Mouse (Mus musculus): Measurements from ENCODE around the gene 2310022A10Rik.

2310022A10Rik gene

GRCm38 (mm10) chr7:27552931-27553513, at the start of gene 2310022A10Rik, which contains the start of gene Pld3:
Gene 2310022A10Rik (plus strand): TSS chr7:27553233.
Gene Pld3 (minus strand): TSS chr7:27553218.
- peak; percentile 99 for DNase-seq

GRCm38 (mm10) chr7:27506765-27507370, 46.2 kb upstream of the 2310022A10Rik start:
- DNase-seq, result no peak

- peak; percentile 94 for DNase-seq
These were observed 45.1 kb upstream of the 2310022A10Rik start for GRCm38 (mm10) chr7:27507711-27508647.

GRCm38 (mm10) chr7:27508648-27509005, 44.4 kb upstream of the 2310022A10Rik start:
- peak; percentile 68 for DNase-seq

- DNase-seq, result no peak
These were observed 42.2 kb upstream of the 2310022A10Rik start for GRCm38 (mm10) chr7:27510809-27511208.

DNA sequence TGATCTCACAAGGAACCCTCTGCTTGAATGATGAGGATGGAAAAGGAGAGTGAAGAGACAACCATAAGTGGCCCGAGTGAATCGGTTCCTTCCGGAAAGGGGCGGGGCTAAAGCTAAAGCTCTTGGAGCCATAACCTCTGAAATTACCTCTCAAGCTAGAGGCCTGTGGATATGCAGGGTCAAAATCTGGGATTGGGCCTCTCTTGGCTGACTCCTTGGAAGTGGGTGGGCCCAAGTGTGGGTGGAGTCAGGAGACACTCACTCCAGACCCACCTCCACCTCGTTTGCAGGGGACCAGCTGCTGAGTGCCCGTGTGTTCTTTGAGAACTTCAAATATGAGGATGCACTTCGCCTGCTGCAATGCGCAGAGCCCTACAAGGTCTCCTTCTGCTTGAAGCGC, 38.1 kb upstream of the 2310022A10Rik start:
- no peak for DNase-seq

- DNase-seq, result no peak
These were observed 34.7 kb upstream of the 2310022A10Rik start for GRCm38 (mm10) chr7:27518314-27518713.

DNA sequence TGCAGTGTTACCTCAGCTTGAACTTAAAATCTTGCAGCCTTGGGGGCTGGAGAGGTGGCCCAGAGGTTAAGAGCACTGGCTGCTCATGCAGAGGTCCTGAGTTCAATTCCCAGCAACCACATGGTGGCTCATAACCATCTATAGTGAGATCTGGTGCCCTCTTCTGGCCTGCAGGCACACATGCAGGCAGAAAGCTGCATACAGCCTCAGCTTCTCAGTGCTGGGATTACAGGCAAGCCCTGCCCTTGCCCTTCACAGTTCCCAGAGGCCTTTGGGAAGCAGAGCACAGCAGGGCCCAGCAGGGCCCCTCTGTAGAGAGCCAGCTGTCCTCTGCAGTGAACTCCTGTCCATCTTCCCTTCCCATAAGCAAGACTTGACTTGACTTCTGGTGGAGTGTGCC, 32.9 kb upstream of the 2310022A10Rik start:
- no peak for DNase-seq

DNA sequence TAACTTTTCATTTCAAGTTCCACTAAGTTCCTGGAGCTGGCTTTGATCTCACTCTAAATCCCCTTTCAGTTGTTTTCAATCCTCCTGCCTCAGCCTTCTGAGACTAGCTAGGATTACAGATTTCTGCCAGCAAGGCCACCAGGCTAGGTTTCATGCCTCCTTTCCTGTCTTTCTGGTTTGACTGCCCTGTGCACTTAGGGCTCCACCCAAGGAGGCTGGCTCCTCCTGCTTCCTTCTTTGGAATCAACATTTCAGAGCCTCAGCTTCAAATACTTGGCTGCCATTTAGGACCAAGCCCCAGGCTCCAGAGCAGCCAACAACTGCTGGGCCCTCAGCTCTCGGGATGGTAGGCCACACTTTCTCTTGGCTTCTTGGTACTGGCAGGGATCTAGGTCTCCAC, 32.4 kb upstream of the 2310022A10Rik start:
- DNase-seq, result no peak

GRCm38 (mm10) chr7:27522967-27523366, 30.1 kb upstream of the 2310022A10Rik start, which contains the start of gene Hipk4:
Gene Hipk4 (plus strand): TSS chr7:27523267.
- no peak for DNase-seq

GRCm38 (mm10) chr7:27523805-27524204, 29.2 kb upstream of the 2310022A10Rik start:
- DNase-seq, result no peak

GRCm38 (mm10) chr7:27526039-27526827, 26.8 kb upstream of the 2310022A10Rik start:
- peak; percentile 75 for DNase-seq

GRCm38 (mm10) chr7:27529070-27529469, 24.0 kb upstream of the 2310022A10Rik start:
- no peak for DNase-seq

- no peak for DNase-seq
These were observed 22.1 kb upstream of the 2310022A10Rik start for GRCm38 (mm10) chr7:27530937-27531336.

GRCm38 (mm10) chr7:27531707-27532106, 21.3 kb upstream of the 2310022A10Rik start:
- no peak for DNase-seq

DNA sequence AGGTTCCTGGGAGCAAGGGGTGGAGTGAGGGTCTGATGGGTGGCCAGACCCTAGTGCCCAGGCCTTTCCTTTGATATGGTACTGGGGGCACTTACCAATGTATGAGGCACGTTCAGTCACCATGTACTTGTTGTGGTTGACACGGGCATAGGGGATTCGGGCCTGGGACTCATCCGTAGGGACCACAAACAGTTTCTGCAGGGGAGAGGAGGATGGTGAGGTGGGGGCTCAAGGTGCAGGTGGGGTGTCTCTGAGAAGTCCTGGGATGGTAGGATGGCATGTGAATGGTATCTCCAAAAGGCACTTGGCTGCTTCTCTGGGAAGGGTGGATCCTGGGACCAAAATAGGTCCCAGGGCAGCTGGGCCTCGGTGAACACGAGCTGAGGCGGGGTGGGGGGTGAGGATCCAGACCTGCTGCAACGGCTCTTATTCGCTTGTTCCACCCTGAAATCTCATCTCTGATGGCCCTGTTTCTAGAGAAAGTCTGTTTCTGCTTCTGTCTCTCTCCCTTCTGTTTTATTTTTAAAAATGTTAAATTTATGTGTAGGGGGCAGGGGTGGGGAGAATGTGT, 20.5 kb upstream of the 2310022A10Rik start:
- no peak for DNase-seq

- no peak for DNase-seq
These were observed 17.6 kb upstream of the 2310022A10Rik start for GRCm38 (mm10) chr7:27535386-27535785.

- no peak for DNase-seq
These were observed 16.4 kb upstream of the 2310022A10Rik start for GRCm38 (mm10) chr7:27536618-27537017.

DNA sequence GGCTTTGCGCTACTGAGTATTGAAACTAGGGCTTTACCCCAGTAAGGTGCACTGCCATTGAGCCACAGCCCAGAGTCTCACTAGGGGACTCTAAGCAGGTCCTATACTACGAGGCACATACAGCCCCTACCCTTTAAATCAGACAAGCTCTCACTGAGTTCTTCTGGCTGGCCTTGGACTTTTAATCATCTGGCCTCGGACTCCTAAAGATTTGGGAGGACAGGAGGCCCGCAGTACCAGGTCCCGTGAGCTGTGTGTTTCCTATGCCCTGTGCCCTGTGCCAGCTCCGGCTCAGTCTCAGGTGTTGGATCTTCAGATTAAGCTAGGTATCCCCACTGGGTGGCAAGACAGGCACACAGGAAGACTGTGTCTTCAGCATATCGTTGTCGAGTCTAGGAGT, 15.0 kb upstream of the 2310022A10Rik start:
- DNase-seq, result no peak

- no peak for DNase-seq
These were observed 14.2 kb upstream of the 2310022A10Rik start for GRCm38 (mm10) chr7:27538797-27539196.

DNA sequence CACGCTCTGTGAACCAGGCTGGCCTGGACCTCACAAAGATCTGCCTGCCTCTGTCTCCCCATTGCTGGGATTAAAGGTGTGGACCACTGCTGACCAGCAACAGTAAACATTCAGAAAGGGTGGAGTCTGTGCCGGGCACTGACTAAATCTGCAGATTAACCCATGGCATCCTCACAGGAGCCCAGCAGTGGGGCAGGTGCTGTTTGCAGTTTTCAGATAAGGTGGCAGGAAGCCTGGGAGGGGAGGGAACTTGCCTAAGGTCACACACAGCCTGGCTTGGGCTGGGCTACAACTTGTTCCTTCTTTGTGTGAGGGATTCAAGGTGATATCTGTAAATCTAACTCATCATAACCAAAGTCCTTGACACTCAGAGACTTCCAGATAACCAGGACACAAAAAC, 12.5 kb upstream of the 2310022A10Rik start:
- no peak for DNase-seq

- no peak for DNase-seq
These were observed 12.1 kb upstream of the 2310022A10Rik start for GRCm38 (mm10) chr7:27540935-27541334.

Measured in cerebellum, adult 9-11 months (tissue).